Mouse (Mus musculus) inflammation-experienced regulatory T-cells, adult 16 weeks (primary cell): ENCODE results near the gene 1700037H04Rik. TPM values are rescaled to one million over a fixed set of nuclear protein-coding genes. Genes with fewer than 3 reads are reported as not detected.

Experiments
- polyA plus RNA-seq: library from polyadenylated mRNA; unstranded; fragments of 100-300 nt; shearing (Covaris generic); gene quantifications from one replicate; pipeline ENCODE4 v1.2.1, GENCODE M21; 2017

The 1700037H04Rik gene
- 51.6 TPM for polyA plus RNA-seq

GRCm38 (mm10) chr2:131159938-131160581 is at the start of gene 1700037H04Rik:
TSS of gene 1700037H04Rik (minus strand) at chr2:131160081.

GRCm38 (mm10) chr2:131206778-131207177 is 46.9 kb upstream of the 1700037H04Rik start, which contains the start of gene Ap5s1:
TSS of gene Ap5s1 (plus strand) at chr2:131207078.

GRCm38 (mm10) chr2:131186771-131187601 is 27.1 kb upstream of the 1700037H04Rik start, which contains the start of the genes Cdc25b and Spef1:
TSS of gene Cdc25b (plus strand) at chr2:131186949.
TSS of gene Spef1 (minus strand) at chr2:131187282.

GRCm38 (mm10) chr2:131179990-131180587 is 20.2 kb upstream of the 1700037H04Rik start, which contains the start of gene Cenpb:
TSS of gene Cenpb (minus strand) at chr2:131180067.

GRCm38 (mm10) chr2:131132930-131133547 is 26.8 kb downstream of the 1700037H04Rik start, which contains the start of gene Gm11037:
TSS of gene Gm11037 (plus strand) at chr2:131133497.

GRCm38 (mm10) chr2:131127161-131127730 is 32.6 kb downstream of the 1700037H04Rik start, which contains the start of gene Hspa12b:
TSS of gene Hspa12b (plus strand) at chr2:131127280.

Other genes starting within 250 kb of the 1700037H04Rik start
- not detected for gene Gfra4, start 117.0 kb downstream of the 1700037H04Rik start, polyA plus RNA-seq
- gene Adam33, start 96.3 kb downstream of the 1700037H04Rik start, polyA plus RNA-seq: 0.69 TPM
- 0.18 TPM for gene Siglec1, start 73.3 kb downstream of the 1700037H04Rik start, polyA plus RNA-seq
- 0.22 TPM for gene Hspa12b, start 32.8 kb downstream of the 1700037H04Rik start, polyA plus RNA-seq
- gene Gm11037, start 26.6 kb downstream of the 1700037H04Rik start, polyA plus RNA-seq: not detected
- 3.1 TPM for gene Cenpb, start 20.0 kb upstream of the 1700037H04Rik start, polyA plus RNA-seq
- gene Cdc25b, start 26.9 kb upstream of the 1700037H04Rik start, polyA plus RNA-seq: 106 TPM
- gene Spef1, start 27.2 kb upstream of the 1700037H04Rik start, polyA plus RNA-seq: not detected
- 28.2 TPM for gene Ap5s1, start 47.0 kb upstream of the 1700037H04Rik start, polyA plus RNA-seq
- 40.5 TPM for gene Mavs, start 74.0 kb upstream of the 1700037H04Rik start, polyA plus RNA-seq
- 12.1 TPM for gene Pank2, start 102.4 kb upstream of the 1700037H04Rik start, polyA plus RNA-seq
- 1.7 TPM for gene Rnf24, start 192.8 kb upstream of the 1700037H04Rik start, polyA plus RNA-seq